Mouse (Mus musculus) CH12.LX (cell line): ENCODE data around the gene Sh2d7. TPM values are rescaled to one million over a fixed set of nuclear protein-coding genes. Genes with fewer than 3 reads are reported as not detected.

Experiments
- DNase-seq: peaks from one replicate; pipeline ENCODE4 v3.0.0-alpha.2; 2013; ENCODE audit errors: extremely low read depth
- H3K27ac ChIP-seq: 2 replicates; pipeline ENCODE4 v1.5.1; 2012; ENCODE audit warnings: low read depth, mild to moderate bottlenecking, control low read depth, moderate library complexity; ENCODE audit not compliant: insufficient read depth
- H3K27me3 ChIP-seq: replicated peaks from 2 replicates; pipeline ENCODE3; 2012; ENCODE audit warnings: inconsistent platforms
- H3K36me3 ChIP-seq, 2 experiments: replicated peaks in 1 of 2; 2 replicates each; pipeline versions ENCODE3 to v1.6.1; 2012; ENCODE audit warnings: inconsistent platforms in 1 of 2, low read length in 1 of 2, mild to moderate bottlenecking in 1 of 2, mixed read lengths in 1 of 2, moderate library complexity in 1 of 2; ENCODE audit not compliant: control insufficient read depth in 1 of 2, insufficient read depth in 1 of 2
- H3K4me1 ChIP-seq, 2 experiments: 2 replicates each; pipeline ENCODE4 v1.6.1; 2012; ENCODE audit warnings: inconsistent platforms in 1 of 2, moderate library complexity in 1 of 2; ENCODE audit not compliant: insufficient read depth in 2 of 2, control insufficient read depth in 1 of 2
- H3K4me2 ChIP-seq: 2 replicates; pipeline ENCODE4 v1.6.1; 2012; ENCODE audit warnings: low read depth, mild to moderate bottlenecking, control low read depth; ENCODE audit not compliant: poor library complexity, insufficient read depth, severe bottlenecking
- H3K4me3 ChIP-seq, 3 experiments: fragments of 150-350 bp in 1 of 3; sonication (generic) in 1 of 3; replicated peaks in 1 of 3; 2 replicates each; pipeline versions ENCODE3 to v1.5.1; 2011 to 2012; ENCODE audit warnings: low read depth in 2 of 3, low read length in 2 of 3, mild to moderate bottlenecking in 2 of 3, moderate library complexity in 2 of 3, control low read depth in 1 of 3, improper control_type of control experiment in 1 of 3, inconsistent platforms in 1 of 3, mixed read lengths in 1 of 3; ENCODE audit not compliant: poor library complexity in 1 of 3
- H3K79me2 ChIP-seq: replicated peaks from 2 replicates; pipeline ENCODE4 v1.6.1; 2012; ENCODE audit warnings: mild to moderate bottlenecking, moderate library complexity; ENCODE audit not compliant: control insufficient read depth, poor library complexity, insufficient read depth, severe bottlenecking; ENCODE audit errors: extremely low read depth
- H3K9ac ChIP-seq: 2 replicates; pipeline ENCODE4 v1.6.1; 2012; ENCODE audit warnings: low read depth, mild to moderate bottlenecking, control low read depth, moderate library complexity; ENCODE audit not compliant: insufficient read depth
- H3K9me3 ChIP-seq: replicated peaks from 2 replicates; pipeline ENCODE3; 2012; ENCODE audit warnings: low read length, inconsistent platforms, mixed read lengths
- BHLHE40 ChIP-seq: IDR thresholded peaks from 2 replicates; pipeline ENCODE4 v1.6.1; 2011; ENCODE audit warnings: mild to moderate bottlenecking, low read depth, low read length, improper control_type of control experiment
- CHD2 ChIP-seq: IDR thresholded peaks from 2 replicates; pipeline ENCODE4 v1.6.1; 2011; ENCODE audit warnings: low read length, improper control_type of control experiment
- CTCF ChIP-seq, 2 experiments: IDR thresholded peaks in 1 of 2; conservative IDR thresholded peaks in 1 of 2; 2 replicates each; pipeline ENCODE4 v1.5.1; 2011 to 2012; ENCODE audit warnings: low read depth in 2 of 2, low read length in 2 of 2, improper control_type of control experiment in 1 of 2, inconsistent platforms in 1 of 2, mild to moderate bottlenecking in 1 of 2, moderate library complexity in 1 of 2
- E2F4 ChIP-seq: IDR thresholded peaks from 2 replicates; pipeline ENCODE4 v1.6.1; 2011; ENCODE audit warnings: low read depth, low read length, improper control_type of control experiment; ENCODE audit not compliant: insufficient replicate concordance
- ELF1 ChIP-seq: IDR thresholded peaks from 2 replicates; pipeline ENCODE4 v1.6.1; 2014; ENCODE audit warnings: low read depth, mild to moderate bottlenecking, inconsistent platforms, low read length, improper control_type of control experiment
- EP300 ChIP-seq: IDR thresholded peaks from 2 replicates; pipeline ENCODE4 v1.6.1; 2011; ENCODE audit warnings: low read length, improper control_type of control experiment
- IRF4 ChIP-seq: IDR thresholded peaks from 2 replicates; pipeline ENCODE4 v1.6.1; 2014; ENCODE audit warnings: low read depth, mild to moderate bottlenecking, inconsistent platforms, low read length, improper control_type of control experiment
- JUND ChIP-seq: conservative IDR thresholded peaks from 2 replicates; pipeline ENCODE4 v1.6.1; 2011; ENCODE audit warnings: low read depth, low read length, improper control_type of control experiment
- MAFK ChIP-seq: IDR thresholded peaks from 2 replicates; pipeline ENCODE4 v1.6.1; 2011; ENCODE audit warnings: low read length, improper control_type of control experiment; ENCODE audit not compliant: insufficient replicate concordance
- MAX ChIP-seq: IDR thresholded peaks from 2 replicates; pipeline ENCODE4 v1.6.1; 2011; ENCODE audit warnings: low read length, improper control_type of control experiment
- MAZ ChIP-seq: IDR thresholded peaks from 2 replicates; pipeline ENCODE4 v1.6.1; 2012; ENCODE audit warnings: low read depth, mild to moderate bottlenecking, inconsistent platforms, low read length, improper control_type of control experiment, moderate library complexity
- MEF2A ChIP-seq: IDR thresholded peaks from 2 replicates; pipeline ENCODE4 v1.6.1; 2014; ENCODE audit warnings: low read depth, mild to moderate bottlenecking, inconsistent platforms, low read length, improper control_type of control experiment, borderline replicate concordance
- MXI1 ChIP-seq: IDR thresholded peaks from 2 replicates; pipeline ENCODE4 v1.6.1; 2011; ENCODE audit warnings: mild to moderate bottlenecking, low read depth, low read length, improper control_type of control experiment
- MYC ChIP-seq: IDR thresholded peaks from 2 replicates; pipeline ENCODE4 v1.6.1; 2011; ENCODE audit warnings: low read depth, mild to moderate bottlenecking, improper control_type of control experiment, low read length
- NRF1 ChIP-seq: IDR thresholded peaks from 2 replicates; pipeline ENCODE4 v1.6.1; 2014; ENCODE audit warnings: low read depth, mild to moderate bottlenecking, inconsistent platforms, low read length, improper control_type of control experiment, moderate library complexity
- POLR2A ChIP-seq: IDR thresholded peaks from 2 replicates; pipeline ENCODE4 v1.6.1; 2011; ENCODE audit warnings: low read depth, mild to moderate bottlenecking, improper control_type of control experiment, low read length
- POLR2AphosphoS2 ChIP-seq: IDR thresholded peaks from 2 replicates; pipeline ENCODE4 v1.6.1; 2011; ENCODE audit warnings: low read depth, low read length, improper control_type of control experiment
- RAD21 ChIP-seq: IDR thresholded peaks from 2 replicates; pipeline ENCODE4 v1.6.1; 2011; ENCODE audit warnings: low read depth, mild to moderate bottlenecking, low read length, improper control_type of control experiment, moderate library complexity
- TCF12 ChIP-seq: IDR thresholded peaks from 2 replicates; pipeline ENCODE4 v1.6.1; 2014; ENCODE audit warnings: low read depth, mild to moderate bottlenecking, inconsistent platforms, low read length, improper control_type of control experiment
- UBTF ChIP-seq: IDR thresholded peaks from 2 replicates; pipeline ENCODE4 v1.6.1; 2012; ENCODE audit warnings: low read depth, mild to moderate bottlenecking, inconsistent platforms, low read length, improper control_type of control experiment, moderate library complexity
- USF1 ChIP-seq: IDR thresholded peaks from 2 replicates; pipeline ENCODE4 v1.6.1; 2014; ENCODE audit warnings: low read depth, mild to moderate bottlenecking, inconsistent platforms, low read length, improper control_type of control experiment
- USF2 ChIP-seq: conservative IDR thresholded peaks from 2 replicates; pipeline ENCODE4 v1.6.1; 2011; ENCODE audit warnings: low read depth, low read length, improper control_type of control experiment
- ZC3H11A ChIP-seq: IDR thresholded peaks from 2 replicates; pipeline ENCODE4 v1.6.1; 2012; ENCODE audit warnings: low read depth, mild to moderate bottlenecking, inconsistent platforms, low read length, improper control_type of control experiment
- ZKSCAN1 ChIP-seq: IDR thresholded peaks from 2 replicates; pipeline ENCODE4 v1.6.1; 2012; ENCODE audit warnings: low read depth, inconsistent platforms, low read length, improper control_type of control experiment, borderline replicate concordance
- dilution Hi-C: fragments of 300-500 bp; cut with MboI; formaldehyde crosslinking; loops from 2 replicates; pipeline ENCODE4 v1.14.3; 2020; ENCODE audit warnings: low sequenced_read_pairs; ENCODE audit not compliant: extremely low pct_unique_long_range_greater_than_20kb, extremely low pct_ligation_motif_present
- in situ Hi-C: fragments of 300-500 bp; cut with MboI; formaldehyde crosslinking; loops from 3 replicates; pipeline ENCODE4 v1.14.3; 2019; ENCODE audit warnings: low sequenced_read_pairs, low pct_ligation_motif_present, low pct_unique_long_range_greater_than_20kb, mixed read lengths
- polyA plus RNA-seq: library from polyadenylated mRNA; unstranded; fragments of >175 nt; gene quantifications from 2 replicates; pipeline ENCODE4 v1.2.1, GENCODE M21; 2012; ENCODE audit warnings: low read depth; ENCODE audit not compliant: insufficient read length
- total RNA-seq, 2 experiments: library from RNA; depleted of rRNA; stranded (reverse); fragments of 300-350 nt in 1 of 2; fragments of >200 nt in 1 of 2; gene quantifications; 2 replicates each; pipeline ENCODE4 v1.2.3; 2012 to 2014

Sh2d7 gene
- total and polyA plus RNA-seq, 3 experiments = 0.56 to 0.83 (median 0.81) TPM

DNA sequence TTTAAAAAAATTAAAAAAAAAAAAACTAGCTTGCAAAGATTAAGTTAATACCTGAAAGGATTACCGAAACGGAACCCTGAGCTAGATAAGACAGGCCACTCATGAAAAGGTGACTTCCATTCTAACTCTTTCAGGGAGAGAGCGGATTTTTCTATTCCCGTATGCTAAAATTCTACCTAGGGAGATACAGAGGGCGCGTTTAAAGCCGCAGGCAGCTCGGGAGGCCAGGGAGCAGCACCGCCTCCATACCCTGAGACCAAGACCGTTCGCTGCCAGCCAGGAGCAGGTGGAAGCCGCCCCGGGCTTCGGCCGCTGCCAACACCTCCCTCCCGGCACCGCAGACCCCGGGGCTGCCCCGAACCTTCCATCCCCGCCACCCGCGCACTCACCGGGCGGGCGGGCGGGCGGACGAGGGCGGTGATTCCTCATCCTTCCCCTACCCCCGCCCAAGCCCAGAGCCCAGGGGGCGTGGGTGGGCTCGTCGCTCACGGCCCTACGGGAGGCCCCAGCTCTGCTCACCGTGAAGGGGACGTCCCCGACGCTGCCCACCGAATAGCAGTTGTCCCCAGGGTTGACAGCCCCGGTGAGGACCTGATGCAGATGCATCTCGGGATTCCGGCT is 37.8 kb upstream of the Sh2d7 start (continued):
- TF ChIP-seq CHD2 (no peak), ZKSCAN1 (no peak), USF1 (no peak), MEF2A (no peak), MXI1 (no peak), CTCF (conservative IDR thresholded peaks at IDR 0.05 in 1 of 2, IDR thresholded peaks at IDR 0.05 in 1 of 2; ENCODE audit: low read depth in 2 of 2, low read length in 2 of 2) (no peak), USF2 (no peak)

DNA sequence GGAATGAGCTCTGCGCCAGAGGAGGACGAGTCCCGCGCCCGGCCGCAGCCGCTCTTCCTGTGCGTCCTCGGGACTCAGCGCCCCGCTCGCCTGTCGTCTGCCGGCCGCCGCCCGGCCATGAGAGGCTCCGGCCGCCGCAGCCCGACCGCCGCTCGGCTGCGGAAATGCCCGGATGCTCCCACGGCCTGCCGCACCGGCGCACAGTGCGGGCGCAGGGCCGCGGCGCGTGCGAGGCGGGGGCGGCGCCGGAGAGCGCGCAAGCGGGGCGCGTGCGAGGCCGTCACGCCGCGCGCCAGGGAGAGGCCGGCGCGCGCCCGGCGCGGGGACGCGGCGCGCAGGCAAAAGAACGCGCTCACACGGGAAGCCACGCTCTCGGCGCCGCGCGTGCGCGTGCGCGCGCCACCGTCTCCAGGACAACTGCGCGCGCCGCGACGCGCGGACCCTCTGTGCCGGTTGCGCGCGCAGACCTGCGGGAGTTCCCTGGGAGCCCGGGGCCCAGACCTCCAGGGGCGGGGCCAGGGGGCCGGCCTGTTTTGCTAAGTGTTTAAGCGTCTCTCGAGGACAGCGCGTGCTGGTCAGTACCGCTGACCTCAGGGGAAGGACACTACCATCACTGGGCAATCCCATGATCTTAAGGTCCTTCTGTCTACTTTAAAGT is 37.2 kb upstream of the Sh2d7 start, which contains the start of gene Dmxl2:
Gene Dmxl2, minus strand, starts transcription at position 174 of the 658 bp plus-strand sequence.
- dilution Hi-C loops = no loop called here
- peak within 1 kb of the TSS; percentile 79 for H3K4me2 ChIP-seq
- peak within 1 kb of the TSS; percentile 59 to 94 (median 82) for H3K4me3 ChIP-seq
- H3K27ac ChIP-seq = peak within 1 kb of the TSS; percentile 59
- H3K9ac ChIP-seq = peak within 1 kb of the TSS; percentile 86
- H3K36me3 ChIP-seq = peaks cover 0 to 3% of the 10 kb centered on the region in 2 experiments
- no peaks in the 10 kb centered on the region for H3K27me3 ChIP-seq
- no peak for TF ChIP-seq CHD2
- TF ChIP-seq UBTF = no peak
- TF ChIP-seq ZC3H11A = no peak
- no peak; the same call in 1 of the 2 replicates for TF ChIP-seq ELF1
- no peak; the same call in 1 of the 2 replicates for TF ChIP-seq IRF4
- no peak for TF ChIP-seq RAD21
- TF ChIP-seq USF1 = no peak
- TF ChIP-seq POLR2AphosphoS2 = no peak
- TF ChIP-seq E2F4 = no peak
- TF ChIP-seq NRF1 = peak; percentile 89
- TF ChIP-seq MEF2A = no peak
- TF ChIP-seq MXI1 = peak; percentile 79
- no peak for TF ChIP-seq MAFK
- peak; percentile 59; the same call in 1 of the 2 replicates for TF ChIP-seq MAX
- no peak; the same call in 1 of the 2 replicates for TF ChIP-seq MYC
- TF ChIP-seq EP300 = no peak
- no peak for TF ChIP-seq BHLHE40
- TF ChIP-seq MAZ = no peak
- peak; percentile 13; the same call in 1 of the 2 replicates for TF ChIP-seq TCF12
- no peak for TF ChIP-seq JUND
- peak; percentile 28; the same call in 1 of the 2 replicates for TF ChIP-seq POLR2A
- TF ChIP-seq, all 38 proteins: peak for 5
- Histone ChIP-seq H3K4me1 (peaks cover 3 to 25% of the 10 kb centered on the region in 2 experiments), H3K9me3 (no peaks in the 10 kb centered on the region), H3K79me2 (peaks cover 11% of the 10 kb centered on the region)
- DNase-seq = peak; percentile 89
- in situ Hi-C loops = no loop called here
